Mouse (Mus musculus) cortical plate, adult 2 months (tissue): Measurements from ENCODE around the gene Csmd2.

Source experiments
- CTCF ChIP-seq: fragments of 200-500 bp; IDR thresholded peaks from 2 replicates; pipeline ENCODE4 v1.5.1; 2011; ENCODE audit warnings: mild to moderate bottlenecking, control low read depth, low read length; ENCODE audit not compliant: insufficient read depth; ENCODE audit errors: extremely low read depth
- POLR2A ChIP-seq: fragments of 200-500 bp; IDR thresholded peaks from 2 replicates; pipeline ENCODE4 v1.6.1; 2011; ENCODE audit warnings: mild to moderate bottlenecking, low read length, control low read depth; ENCODE audit not compliant: insufficient read depth; ENCODE audit errors: extremely low read depth

DNA sequence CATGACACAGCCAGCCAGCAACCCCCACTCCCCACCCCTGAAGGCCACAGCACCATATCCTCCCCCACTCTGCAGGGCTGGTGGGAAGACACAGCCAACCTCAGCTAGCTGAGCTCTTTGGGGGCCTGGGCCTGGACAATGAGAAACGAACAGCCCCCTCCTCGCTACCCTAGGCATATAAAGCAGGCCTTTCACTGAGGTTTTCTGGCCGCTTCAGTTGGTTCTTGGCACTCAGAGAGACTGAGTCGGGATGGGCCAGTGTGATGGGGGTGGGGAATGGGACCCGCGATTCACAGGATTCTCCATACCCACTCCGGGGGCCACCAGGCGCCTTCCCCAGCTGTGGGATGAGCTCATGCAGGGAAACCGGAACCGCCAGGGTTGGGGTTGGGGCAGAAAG, 1.8 kb upstream of the Csmd2 start:
- TF ChIP-seq POLR2A = no peak
- no peak for TF ChIP-seq CTCF
